In the genomic region with DNA sequence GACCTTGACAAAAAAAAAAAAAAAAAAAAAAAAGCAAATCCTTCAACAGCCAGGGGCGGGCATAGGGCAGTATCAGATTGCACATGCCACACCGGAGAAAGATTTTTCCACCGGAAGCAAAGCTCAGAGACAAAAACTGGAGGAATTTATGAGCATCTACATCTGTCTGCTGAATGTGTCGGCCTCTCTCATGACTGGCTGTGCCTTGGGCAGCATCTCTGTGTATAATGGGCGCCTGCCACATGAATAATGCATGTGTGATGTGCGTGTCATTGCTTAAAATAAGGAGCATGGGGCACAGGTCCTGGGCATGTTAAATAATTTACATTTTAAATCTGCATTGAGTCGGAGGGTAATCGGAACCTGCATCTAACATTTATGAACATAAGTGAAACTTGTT, we compare ENCODE assay signal across 24 mouse cellular contexts.
A peak's percentile ranks its signal among the peaks of the same experiment; 100 is the strongest.
DNase-seq lines count a peak whose midpoint lies in the region; ATAC-seq and TF ChIP-seq lines count a peak whose summit lies in the region.
"Had no signal": no experiment of that assay in that cellular context is flagged by ENCODE, and none has a peak within 500 bp of the region (broad histone marks: within the 10 kb centered on the region; RNA-seq: fewer than 3 reads in every experiment).

No protein-coding gene starts in this region.

- TF ChIP-seq CTCF in layer of hippocampus, adult 2 months (conservative IDR thresholded peaks at IDR 0.05): no peak

- no peaks in the 10 kb centered on the region for H3K27me3 ChIP-seq in midbrain, embryonic 14.5 days (ENCODE audit: control insufficient read depth, insufficient read depth, low read length)
- H3K27me3 ChIP-seq: embryonic facial prominence, embryonic 15.5 days; heart, embryonic 13.5 days; limb, embryonic 13.5 days; liver, embryonic 13.5 days; Patski had no signal

- H3K27ac ChIP-seq in layer of hippocampus, adult 2 months: peak overlapping the region; percentile 70
- peak overlapping the region; percentile 52; the same call in 1 of the 2 replicates for H3K27ac ChIP-seq in midbrain, embryonic 14.5 days (replicated peaks; ENCODE audit: low read depth, low read length)
- H3K27ac ChIP-seq: embryonic facial prominence, embryonic 15.5 days; heart, embryonic 13.5 days; limb, embryonic 13.5 days; liver, embryonic 13.5 days had no signal

- no peaks in the 10 kb centered on the region for H3K9me3 ChIP-seq in midbrain, embryonic 14.5 days (ENCODE audit: control insufficient read depth, low read length)
- H3K9me3 ChIP-seq: embryonic facial prominence, embryonic 15.5 days; heart, embryonic 13.5 days; limb, embryonic 13.5 days had no signal

- H3K4me1 ChIP-seq in midbrain, embryonic 14.5 days (ENCODE audit: control insufficient read depth, insufficient read depth, low read length): peaks cover 13% of the 10 kb centered on the region; the same call in 1 of the 2 replicates
- H3K4me1 ChIP-seq: embryonic facial prominence, embryonic 15.5 days; heart, embryonic 13.5 days; limb, embryonic 13.5 days; liver, embryonic 13.5 days had no signal

- intact Hi-C loops in heart, postnatal 36 days (cut with DNase I): no loop called here

- H3K4me3 ChIP-seq in layer of hippocampus, adult 2 months: no peak overlapping the region
- no peak overlapping the region for H3K4me3 ChIP-seq in midbrain, embryonic 14.5 days (replicated peaks; ENCODE audit: low read depth, low read length)
- H3K4me3 ChIP-seq: embryonic facial prominence, embryonic 15.5 days; heart, embryonic 13.5 days; limb, embryonic 13.5 days; liver, embryonic 13.5 days had no signal

- no peak overlapping the region for H3K4me2 ChIP-seq in midbrain, embryonic 14.5 days (ENCODE audit: low read length)
- H3K4me2 ChIP-seq: embryonic facial prominence, embryonic 15.5 days; heart, embryonic 13.5 days; limb, embryonic 13.5 days; liver, embryonic 13.5 days; lung, embryonic 14.5 days had no signal

- H3K36me3 ChIP-seq in midbrain, embryonic 14.5 days (ENCODE audit: control insufficient read depth, insufficient read depth, low read length): no peaks in the 10 kb centered on the region
- H3K36me3 ChIP-seq: embryonic facial prominence, embryonic 15.5 days; heart, embryonic 13.5 days; limb, embryonic 13.5 days; liver, embryonic 13.5 days had no signal

- peak; percentile 60; the same call in 1 of the 2 replicates for ATAC-seq in midbrain, embryonic 14.5 days (ENCODE audit: low FRiP score, low TSS enrichment)
- ATAC-seq: CD4-positive, CD25-positive, alpha-beta regulatory T cell, adult 4 months; Patski had no signal

- no peak overlapping the region for H3K9ac ChIP-seq in midbrain, embryonic 14.5 days (replicated peaks; ENCODE audit: low read length)
- H3K9ac ChIP-seq: embryonic facial prominence, embryonic 15.5 days; heart, embryonic 13.5 days; limb, embryonic 13.5 days; liver, embryonic 13.5 days; lung, embryonic 14.5 days had no signal

- 10% methylated on average over 8 of the region's 8 CpGs for WGBS in midbrain, embryonic 14.5 days

- DNase-seq in embryo, embryonic 10.5 days (ENCODE audit: low spot score): peak; percentile 22
- no peak for DNase-seq in embryo, embryonic 10 days (ENCODE audit: low spot score)
- no peak for DNase-seq in layer of hippocampus, adult 2 months (ENCODE audit: low spot score in 2 of 2)
- DNase-seq in layer of hippocampus, postnatal 36 days: no peak
- peak; percentile 13 for DNase-seq in embryo, embryonic 11.5 days (ENCODE audit: low read depth, low spot score)
- peak; percentile 77 for DNase-seq in midbrain, embryonic 14.5 days
- no peak for DNase-seq in urinary bladder, postnatal 36 days (ENCODE audit: low spot score in 2 of 2)
- DNase-seq in heart, postnatal 36 days: no peak
- DNase-seq: adrenal gland, postnatal 10 days; cerebellum, adult 11-12 months; cerebellum, postnatal 25 days; gastrocnemius, postnatal 10 days; heart, adult 18-20 months; kidney, adult 9 months; kidney, postnatal 36 days; liver, embryonic 13.5 days; lung, embryonic 14.5 days; lung, postnatal 36 days; thymus, adult 2 months had no signal

Comparison
In these comparisons a context has a peak if more than half of its experiments do, and no peak if none do; other contexts are left out.
1. DNase-seq: peak in embryo, embryonic 10.5 days (single experiment), embryo, embryonic 11.5 days (single experiment) and midbrain, embryonic 14.5 days (single experiment); none in embryo, embryonic 10 days (single experiment), layer of hippocampus, adult 2 months (0 of 2), layer of hippocampus, postnatal 36 days (0 of 2), urinary bladder, postnatal 36 days (0 of 2) and heart, postnatal 36 days (0 of 2).